8 mouse cellular contexts compared by ENCODE assay signal in the genomic region with DNA sequence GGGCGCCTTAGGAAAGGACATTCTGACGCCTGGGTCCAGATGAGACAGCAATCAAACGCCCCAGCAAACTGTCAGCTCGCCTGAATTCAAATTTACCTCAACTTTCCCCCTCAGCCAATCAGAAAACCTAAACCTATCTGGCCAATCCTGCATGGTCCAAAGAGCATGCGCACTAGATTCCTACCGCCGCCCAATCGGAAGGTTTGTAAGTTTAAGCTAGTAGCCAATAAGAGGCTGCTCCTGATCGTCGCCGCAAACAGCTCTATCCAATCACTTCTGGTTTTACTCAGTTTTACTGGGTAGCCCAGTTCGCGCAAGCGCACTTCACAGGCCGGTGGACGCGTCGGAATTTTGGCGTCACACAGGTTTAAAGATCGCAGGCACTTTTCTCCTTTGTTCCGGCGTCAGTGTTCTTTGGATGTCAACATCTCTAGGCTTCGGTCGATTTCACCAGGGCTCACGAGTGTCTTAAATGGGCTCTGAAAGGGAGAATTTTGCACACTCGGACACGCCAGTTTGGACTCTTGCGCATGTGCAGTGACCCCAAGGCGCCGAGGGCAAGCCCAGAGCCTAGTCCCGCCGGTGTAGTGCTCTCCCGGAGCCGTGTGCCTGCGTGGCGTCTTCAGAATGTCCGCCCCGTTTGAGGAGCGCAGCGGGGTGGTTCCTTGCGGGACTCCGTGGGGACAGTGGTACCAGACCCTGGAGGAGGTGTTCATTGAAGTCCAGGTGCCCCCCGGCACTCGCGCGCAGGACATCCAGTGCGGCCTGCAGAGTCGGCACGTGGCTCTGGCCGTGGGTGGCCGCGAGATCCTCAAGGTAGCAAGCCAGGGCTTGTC. TPM values are rescaled to one million over a fixed set of nuclear protein-coding genes. Genes with fewer than 3 reads are reported as not detected.
DNase-seq lines count a peak whose midpoint lies in the region; ATAC-seq lines count a peak whose summit lies in the region.

Hmmr (minus strand) TSS at position 84 of the 836 bp plus-strand sequence.
Nudcd2 (plus strand) TSS at position 329 of the 836 bp plus-strand sequence.

- ATAC-seq in hindbrain, embryonic 16.5 days = peak; percentile 100

- H3K4me2 ChIP-seq in hindbrain, embryonic 16.5 days (ENCODE audit: low read length) = peak within 1 kb of the TSS; percentile 94

- H3K36me3 ChIP-seq in hindbrain, embryonic 16.5 days (ENCODE audit: control insufficient read depth, insufficient read depth, low read length) = peaks cover 14% of the 10 kb centered on the region
- H3K36me3 ChIP-seq in macrophage (ENCODE audit: inconsistent target) = peaks cover 17% of the 10 kb centered on the region

- WGBS in hindbrain, embryonic 16.5 days = under 1% methylated on average over 52 of the region's 52 CpGs
- WGBS in macrophage (ENCODE audit: missing documents) = under 1% methylated on average over 51 of the region's 52 CpGs

- peaks cover 16% of the 10 kb centered on the region for H3K4me1 ChIP-seq in hindbrain, embryonic 16.5 days (ENCODE audit: control insufficient read depth, insufficient read depth, low read depth, low read length)

- H3K79me2 ChIP-seq in macrophage (ENCODE audit: inconsistent target) = peaks cover 67% of the 10 kb centered on the region

- peak within 1 kb of the TSS; percentile 73 for H3K27ac ChIP-seq in hindbrain, embryonic 16.5 days (ENCODE audit: low read depth, low read length)
- H3K27ac ChIP-seq in macrophage = peak within 1 kb of the TSS; percentile 74

- H3K9me3 ChIP-seq in hindbrain, embryonic 16.5 days (ENCODE audit: control insufficient read depth, low read length) = no peaks in the 10 kb centered on the region

- H3K27me3 ChIP-seq in hindbrain, embryonic 16.5 days (replicated peaks; ENCODE audit: control insufficient read depth, insufficient read depth, low read length) = no peaks in the 10 kb centered on the region

- H3K9ac ChIP-seq in hindbrain, embryonic 16.5 days (ENCODE audit: low read depth, low read length) = peak within 1 kb of the TSS; percentile 92

- peak within 1 kb of the TSS; percentile 95 for H3K4me3 ChIP-seq in hindbrain, embryonic 16.5 days (ENCODE audit: low read length)
- H3K4me3 ChIP-seq in macrophage (ENCODE audit: inconsistent target) = peak within 1 kb of the TSS; percentile 90

- DNase-seq in WW6 (ENCODE audit: low read depth, low spot score) = peak; percentile 99
- DNase-seq in cerebellum, postnatal 4 days (ENCODE audit: low spot score in 2 of 2) = peak; percentile 68 to 89
- DNase-seq in gastrocnemius, adult 18-20 months (ENCODE audit: low spot score) = peak; percentile 95
- DNase-seq in left cerebral cortex, adult 18-20 months (ENCODE audit: low spot score in 2 of 2) = peak; percentile 90 to 93
- peak; percentile 96 for DNase-seq in right cerebral cortex, adult 18-20 months
- DNase-seq in urinary bladder, postnatal 10 days (ENCODE audit: low spot score) = peak; percentile 69

RNA-seq across cellular contexts. Expression of gene Hmmr, which starts in this region (rescaled TPM):
- not detected for total RNA-seq in gastrocnemius, adult 18-20 months (2021)
- 7.0 and 8.1 TPM in 2 replicates for polyA plus RNA-seq in hindbrain, embryonic 16.5 days (2015; fragmentation: Nextera tagmentation; extraction: Ambion mirVana)
- under 1 TPM; 0.14 to 0.33 TPM for total RNA-seq in left cerebral cortex, adult 18-20 months (2021)
- total RNA-seq in macrophage (2018; cell fraction: chromatin; rRNA removed) = 10 to 100 TPM in 1 of 26 experiments, 1 to 10 TPM in 15, under 1 TPM in 8, not detected in 2; 0.33 to 13.5 (median 1.5) TPM
- total RNA-seq in macrophage (2018; cell fraction: cytosol; rRNA removed) = 1 to 10 TPM in 14 of 26 experiments, under 1 TPM in 12; 0.38 to 5.5 (median 1.4) TPM
- total RNA-seq in macrophage (2018; cell fraction: nucleus; rRNA removed) = 1 to 10 TPM in 11 of 26 experiments, under 1 TPM in 15; 0.23 to 6.2 (median 0.91) TPM
- polyA plus RNA-seq in macrophage (2018) = 0.32 to 7.1 TPM (median 3.3 TPM) in 3 replicates

RNA-seq across cellular contexts. Expression of gene Nudcd2, which starts in this region (rescaled TPM):
- 10 to 100 TPM; 10.1 to 13.4 TPM for total RNA-seq in gastrocnemius, adult 18-20 months (2021)
- polyA plus RNA-seq in hindbrain, embryonic 16.5 days (2015; fragmentation: Nextera tagmentation; extraction: Ambion mirVana) = 57.7 and 61.1 TPM in 2 replicates
- 10 to 100 TPM; 17.0 to 19.5 TPM for total RNA-seq in left cerebral cortex, adult 18-20 months (2021)
- total RNA-seq in macrophage (2018; cell fraction: chromatin; rRNA removed) = 10 to 100 TPM in 19 of 26 experiments, 1 to 10 TPM in 7; 3.3 to 55.8 (median 18.0) TPM
- 10 to 100 TPM; 19.9 to 45.8 (median 28.3) TPM for total RNA-seq in macrophage (2018; cell fraction: cytosol; rRNA removed)
- total RNA-seq in macrophage (2018; cell fraction: nucleus; rRNA removed) = 10 to 100 TPM in 22 of 26 experiments, 1 to 10 TPM in 4; 6.1 to 48.9 (median 15.6) TPM
- 35.8 to 54.5 TPM (median 53.0 TPM) in 3 replicates for polyA plus RNA-seq in macrophage (2018)

Comparison
In these comparisons a context has a peak if more than half of its experiments do, and no peak if none do; other contexts are left out.
1. Peak in every context shown above with its lines: DNase-seq, ATAC-seq, H3K4me3 ChIP-seq and H3K27ac ChIP-seq.